Mouse (Mus musculus) kidney, adult 2 months (tissue): ENCODE results near the gene Plekhg6.

Experiments
- CTCF ChIP-seq: fragments of 200-500 bp; conservative IDR thresholded peaks from 2 replicates; pipeline ENCODE4 v1.5.1; 2011; ENCODE audit warnings: low read depth, mild to moderate bottlenecking, control low read depth, low read length, moderate library complexity, mixed read lengths; ENCODE audit not compliant: insufficient read depth, insufficient read length
- POLR2A ChIP-seq: fragments of 200-500 bp; IDR thresholded peaks from one replicate; pipeline ENCODE4 v1.6.1; 2011; ENCODE audit warnings: low read depth, low read length, control low read depth

GRCm38 (mm10) chr6:125313546-125314230 lies 66.9 kb downstream of the Plekhg6 start, which contains the start of gene Ltbr:
- TF ChIP-seq CTCF (no peak), POLR2A (peak; percentile 20)
